Mouse (Mus musculus) midbrain, embryonic 11.5 days (tissue): ENCODE data around the gene Hnrnpa1. TPM values are rescaled to one million over a fixed set of nuclear protein-coding genes. Genes with fewer than 3 reads are reported as not detected.

Experiments used
- ATAC-seq: fragments of 200-750 bp; cut with Nextera tagmentation; 2 replicates; pipeline ENCODE4 v1.8.0; 2017; ENCODE audit warnings: moderate TSS enrichment, moderate library complexity; ENCODE audit not compliant: low FRiP score
- DNase-seq: peaks from one replicate; pipeline ENCODE4 v3.0.0; 2015; ENCODE audit warnings: low spot score; ENCODE audit errors: missing footprints
- H3K27ac ChIP-seq: fragments of 300-500 bp; sonication (generic); 2 replicates; pipeline ENCODE4 v1.5.1; 2014; ENCODE audit warnings: low read depth, low read length
- H3K27me3 ChIP-seq: fragments of 300-500 bp; sonication (generic); 2 replicates; pipeline ENCODE4 v1.6.1; 2014; ENCODE audit warnings: mild to moderate bottlenecking, low read length, moderate library complexity, mixed read lengths; ENCODE audit not compliant: control insufficient read depth, insufficient read depth
- H3K36me3 ChIP-seq: fragments of 300-500 bp; sonication (generic); 2 replicates; pipeline ENCODE4 v1.6.1; 2014; ENCODE audit warnings: mild to moderate bottlenecking, low read length, moderate library complexity, mixed read lengths; ENCODE audit not compliant: control insufficient read depth, insufficient read depth
- H3K4me1 ChIP-seq: fragments of 300-500 bp; sonication (generic); 2 replicates; pipeline ENCODE4 v1.6.1; 2014; ENCODE audit warnings: low read length; ENCODE audit not compliant: control insufficient read depth, insufficient read depth
- H3K4me2 ChIP-seq: fragments of 300-500 bp; sonication (generic); 2 replicates; pipeline ENCODE4 v1.6.1; 2014; ENCODE audit warnings: mild to moderate bottlenecking, moderate library complexity
- H3K4me3 ChIP-seq: fragments of 300-500 bp; sonication (generic); 2 replicates; pipeline ENCODE4 v1.5.1; 2014; ENCODE audit warnings: low read depth, low read length
- H3K9ac ChIP-seq: fragments of 300-500 bp; sonication (generic); 2 replicates; pipeline ENCODE4 v1.6.1; 2014; ENCODE audit warnings: low read length
- H3K9me3 ChIP-seq: fragments of 300-500 bp; sonication (generic); 2 replicates; pipeline ENCODE4 v1.6.1; 2016; ENCODE audit warnings: low read length; ENCODE audit not compliant: control insufficient read depth
- WGBS: fragments of 180-500 bp; shearing (Covaris S2); extraction: QIAGEN DNeasy Blood & Tissue Kit; methylation state at CpG from one replicate; pipeline ENCODE4 v1.1.7; 2014; 5-methylcytosine and 5-hydroxymethylcytosine counted together
- polyA plus RNA-seq: library from polyadenylated mRNA; unstranded; fragments of >200 nt; fragmentation: Nextera tagmentation; extraction: Ambion mirVana; gene quantifications from 2 replicates; pipeline ENCODE4 v1.2.1, GENCODE M21; 2014

Gene Hnrnpa1
- polyA plus RNA-seq, 1 experiment from 2014 or later = 1,348 TPM

- no peak for DNase-seq
- Histone ChIP-seq H3K4me2 (no peak overlapping the region), H3K27me3 (no peaks in the 10 kb centered on the region), H3K9me3 (no peaks in the 10 kb centered on the region), H3K4me3 (no peak overlapping the region), H3K9ac (no peak overlapping the region), H3K36me3 (no peaks in the 10 kb centered on the region), H3K4me1 (no peaks in the 10 kb centered on the region), H3K27ac (no peak overlapping the region)
- ATAC-seq = no peak
- 67% methylated on average over 3 of the region's 3 CpGs for WGBS
These were observed 39.5 kb downstream of the Hnrnpa1 start for GRCm38 (mm10) chr15:103279750-103280149.

GRCm38 (mm10) chr15:103280817-103281464 is 40.7 kb downstream of the Hnrnpa1 start:
- Histone ChIP-seq H3K9ac (no peak overlapping the region), H3K9me3 (no peaks in the 10 kb centered on the region), H3K27ac (no peak overlapping the region), H3K4me3 (no peak overlapping the region), H3K4me2 (no peak overlapping the region), H3K4me1 (no peaks in the 10 kb centered on the region; the same call in 1 of the 2 replicates), H3K36me3 (no peaks in the 10 kb centered on the region), H3K27me3 (no peaks in the 10 kb centered on the region)
- 81% methylated on average over 3 of the region's 3 CpGs for WGBS
- ATAC-seq (no peak), DNase-seq (no peak)

- no peak for DNase-seq
- no peaks in the 10 kb centered on the region for H3K9me3 ChIP-seq
- H3K36me3 ChIP-seq = no peaks in the 10 kb centered on the region
- no peak overlapping the region for H3K9ac ChIP-seq
- H3K27me3 ChIP-seq = no peaks in the 10 kb centered on the region
- no peaks in the 10 kb centered on the region; the same call in 1 of the 2 replicates for H3K4me1 ChIP-seq
- 94% methylated on average over 3 of the region's 3 CpGs for WGBS
- no peak overlapping the region for H3K4me3 ChIP-seq
- ATAC-seq = no peak
- H3K27ac ChIP-seq = no peak overlapping the region
- H3K4me2 ChIP-seq = no peak overlapping the region
These were observed 41.4 kb downstream of the Hnrnpa1 start for GRCm38 (mm10) chr15:103281465-103282205.

GRCm38 (mm10) chr15:103284066-103284465 is 43.8 kb downstream of the Hnrnpa1 start:
- Histone ChIP-seq H3K4me2 (no peak overlapping the region), H3K27ac (no peak overlapping the region), H3K27me3 (no peaks in the 10 kb centered on the region), H3K4me3 (no peak overlapping the region), H3K9me3 (no peaks in the 10 kb centered on the region), H3K9ac (no peak overlapping the region), H3K4me1 (no peaks in the 10 kb centered on the region; the same call in 1 of the 2 replicates), H3K36me3 (no peaks in the 10 kb centered on the region)
- ATAC-seq = no peak
- peak; percentile 96 for DNase-seq
- WGBS = 54% methylated on average over 3 of the region's 3 CpGs

GRCm38 (mm10) chr15:103284647-103285046 is 44.4 kb downstream of the Hnrnpa1 start:
- Histone ChIP-seq H3K27me3 (no peaks in the 10 kb centered on the region), H3K4me2 (no peak overlapping the region), H3K27ac (peak overlapping the region; percentile 26; the same call in 1 of the 2 replicates), H3K4me1 (no peaks in the 10 kb centered on the region; the same call in 1 of the 2 replicates), H3K4me3 (no peak overlapping the region), H3K9me3 (no peaks in the 10 kb centered on the region), H3K36me3 (no peaks in the 10 kb centered on the region), H3K9ac (no peak overlapping the region)
- no peak for DNase-seq
- ATAC-seq = no peak
- 41% methylated on average over 2 of the region's 2 CpGs for WGBS

GRCm38 (mm10) chr15:103285778-103286417 is 45.7 kb downstream of the Hnrnpa1 start:
- WGBS = 94% methylated on average over 1 of the region's 1 CpGs

GRCm38 (mm10) chr15:103289600-103289999 is 49.4 kb downstream of the Hnrnpa1 start:
- 46% methylated on average over 5 of the region's 5 CpGs for WGBS
- no peak overlapping the region for H3K9ac ChIP-seq
- H3K9me3 ChIP-seq = no peaks in the 10 kb centered on the region
- H3K4me3 ChIP-seq = no peak overlapping the region
- no peaks in the 10 kb centered on the region for H3K27me3 ChIP-seq
- H3K27ac ChIP-seq = no peak overlapping the region
- H3K4me2 ChIP-seq = no peak overlapping the region
- H3K4me1 ChIP-seq = no peaks in the 10 kb centered on the region; the same call in 1 of the 2 replicates
- ATAC-seq = no peak
- no peak for DNase-seq
- H3K36me3 ChIP-seq = peaks cover 8% of the 10 kb centered on the region

More at GRCm38 (mm10) chr15:103285778-103286417, 45.7 kb downstream of the Hnrnpa1 start:
- DNase-seq = no peak
- Histone ChIP-seq H3K4me2 (no peak overlapping the region), H3K9me3 (no peaks in the 10 kb centered on the region), H3K4me3 (no peak overlapping the region), H3K27ac (no peak overlapping the region; the same call in 1 of the 2 replicates), H3K27me3 (no peaks in the 10 kb centered on the region), H3K4me1 (no peaks in the 10 kb centered on the region; the same call in 1 of the 2 replicates), H3K36me3 (no peaks in the 10 kb centered on the region), H3K9ac (0 out of 2 replicates have a peak overlapping the region, but pooled peaks have one; percentile 13)
- no peak for ATAC-seq

- no peaks in the 10 kb centered on the region for H3K27me3 ChIP-seq
- peaks cover 1% of the 10 kb centered on the region for H3K4me1 ChIP-seq
- ATAC-seq = no peak
These were observed 50.2 kb downstream of the Hnrnpa1 start for GRCm38 (mm10) chr15:103290417-103290816.

GRCm38 (mm10) chr15:103290843-103291242 is 50.6 kb downstream of the Hnrnpa1 start:
- DNase-seq (no peak), ATAC-seq (no peak)
- H3K4me1 ChIP-seq = peaks cover 5% of the 10 kb centered on the region; the same call in 1 of the 2 replicates
- no peak overlapping the region for H3K9ac ChIP-seq
- H3K27me3 ChIP-seq = no peaks in the 10 kb centered on the region
- H3K4me2 ChIP-seq = no peak overlapping the region
- peaks cover 8% of the 10 kb centered on the region for H3K36me3 ChIP-seq
- no peaks in the 10 kb centered on the region for H3K9me3 ChIP-seq
- 92% methylated on average over 9 of the region's 9 CpGs for WGBS
- H3K4me3 ChIP-seq = no peak overlapping the region
- no peak overlapping the region for H3K27ac ChIP-seq

More at GRCm38 (mm10) chr15:103290417-103290816, 50.2 kb downstream of the Hnrnpa1 start:
- Histone ChIP-seq H3K27ac (no peak overlapping the region), H3K4me3 (no peak overlapping the region), H3K36me3 (peaks cover 8% of the 10 kb centered on the region), H3K9ac (no peak overlapping the region), H3K9me3 (no peaks in the 10 kb centered on the region), H3K4me2 (no peak overlapping the region)
- no peak for DNase-seq
- WGBS = 90% methylated on average over 6 of the region's 6 CpGs
